Mouse (Mus musculus) heart, adult 8-10 months (tissue): ENCODE measurements at regions not wholly inside any gene's neighbourhood (a gene's known extent, or its start where the extent isn't known, plus 50 kb on each side); places are given as distances from the start of the nearest gene placed in this dataset.

Experiments used
- DNase-seq: peaks from one replicate; pipeline ENCODE4 v3.0.0; 2022; ENCODE audit warnings: low spot score

- no peak for DNase-seq
Observed at GRCm38 (mm10) chr15:88370366-88370765, 229.7 kb upstream of the Zdhhc25 start.

DNA sequence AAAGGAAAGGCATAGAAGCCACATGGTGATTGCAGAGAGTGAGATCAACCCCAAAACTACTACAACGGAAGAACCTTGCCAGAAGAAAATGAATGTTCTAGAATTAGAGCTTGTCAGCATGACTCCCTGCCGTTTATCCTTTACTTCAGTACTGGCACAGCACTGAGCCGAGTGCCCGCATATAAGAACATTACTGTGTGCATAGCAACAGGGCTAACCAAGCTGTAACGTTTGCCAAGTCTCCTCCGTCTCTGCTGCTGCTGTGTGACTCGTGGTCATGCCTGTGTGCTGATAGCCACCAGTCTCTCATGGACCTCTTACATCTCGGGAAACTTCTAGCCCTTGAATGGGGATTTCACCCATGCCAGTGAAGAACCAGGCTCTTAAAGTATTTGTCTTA is 228.1 kb upstream of the Zdhhc25 start:
- no peak for DNase-seq

DNA sequence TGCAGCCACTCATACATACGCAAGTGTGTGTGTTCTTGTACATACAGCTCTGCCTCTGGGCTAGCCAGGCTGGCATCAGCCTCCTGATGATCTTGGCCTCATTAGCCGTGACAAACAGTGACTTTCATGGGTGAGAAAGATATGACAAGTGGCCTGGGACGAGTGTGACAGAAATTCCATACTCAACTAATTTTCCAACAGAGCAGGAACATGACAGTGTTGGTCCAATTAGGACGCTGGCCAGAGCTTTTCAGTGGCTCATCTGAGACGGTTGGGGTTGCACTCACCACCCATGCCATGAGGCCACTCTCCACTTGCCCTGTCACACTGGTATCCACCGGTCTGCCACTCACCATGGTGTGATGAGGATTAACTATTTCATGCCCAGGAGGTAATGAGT is 226.2 kb upstream of the Zdhhc25 start:
- DNase-seq: no peak

DNA sequence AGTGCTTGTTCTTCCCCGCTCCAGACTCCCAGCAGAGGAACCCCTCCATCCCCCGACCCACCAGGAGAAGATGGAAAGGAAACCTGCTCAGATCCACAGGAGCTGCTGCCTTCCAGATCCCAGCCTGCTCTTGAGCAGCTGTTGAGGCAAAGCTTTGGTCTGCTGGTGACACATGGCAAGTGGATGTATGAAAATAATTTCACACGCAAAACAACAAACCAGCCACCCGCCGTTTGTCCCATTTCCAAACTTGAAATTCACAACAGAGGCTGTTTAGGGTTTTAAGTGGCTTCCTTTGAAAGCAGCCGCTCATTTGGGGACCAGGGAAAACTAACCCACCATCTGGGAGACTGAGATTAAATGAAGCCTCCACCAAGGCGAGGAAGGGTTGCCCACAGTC is 220.8 kb upstream of the Zdhhc25 start:
- DNase-seq: no peak

DNA sequence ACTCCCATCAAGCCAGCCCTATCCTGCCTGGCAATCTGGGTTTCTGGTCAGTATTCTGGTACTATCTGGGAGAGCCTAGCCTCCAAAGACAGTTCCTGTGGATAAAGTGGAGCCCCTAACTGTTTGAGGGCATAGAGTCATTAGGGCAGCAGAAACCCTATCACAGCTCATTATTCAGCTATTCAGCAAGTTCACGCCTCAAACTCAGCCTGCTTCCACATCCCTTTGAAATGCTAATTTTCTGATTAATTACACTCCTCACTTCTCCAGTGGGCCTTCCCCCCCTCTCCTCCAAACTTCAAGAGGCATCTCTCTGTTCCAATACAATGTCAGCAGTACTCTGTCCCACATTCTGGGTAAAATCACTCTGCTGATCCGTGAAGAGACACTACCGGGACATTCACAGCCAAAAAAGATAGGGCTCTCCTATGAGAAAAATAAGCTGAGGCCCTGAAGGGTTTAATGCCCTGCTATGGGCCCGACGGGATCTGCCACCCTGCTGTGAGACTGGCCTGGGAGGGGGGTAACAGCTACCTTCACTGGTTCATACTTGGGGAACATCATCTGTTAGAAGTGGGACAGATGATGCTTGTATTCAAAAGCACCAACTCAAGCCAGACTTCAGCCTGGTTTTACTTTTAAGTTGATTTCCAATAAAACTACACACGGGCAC is 220.0 kb upstream of the Zdhhc25 start:
- DNase-seq: no peak

DNA sequence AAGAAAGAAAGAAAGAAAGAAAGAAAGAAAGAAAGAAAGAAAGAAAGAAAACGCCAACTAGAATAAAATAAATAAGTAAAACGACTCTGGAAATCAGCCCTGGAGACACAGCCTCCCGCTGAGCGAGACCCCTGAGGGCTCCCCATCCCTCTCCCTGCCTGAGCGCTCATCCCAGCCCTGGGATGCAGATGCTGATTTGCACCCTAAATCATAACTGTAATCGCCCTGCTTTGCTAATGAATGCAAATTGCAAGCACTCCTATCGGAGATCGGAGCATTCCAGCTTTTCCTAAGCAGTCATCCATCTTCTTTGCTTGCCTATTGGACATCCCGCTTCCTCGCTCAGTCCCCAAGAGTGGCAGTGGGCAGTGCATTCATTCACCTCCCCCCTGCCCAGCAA is 218.7 kb upstream of the Zdhhc25 start:
- DNase-seq: no peak

DNA sequence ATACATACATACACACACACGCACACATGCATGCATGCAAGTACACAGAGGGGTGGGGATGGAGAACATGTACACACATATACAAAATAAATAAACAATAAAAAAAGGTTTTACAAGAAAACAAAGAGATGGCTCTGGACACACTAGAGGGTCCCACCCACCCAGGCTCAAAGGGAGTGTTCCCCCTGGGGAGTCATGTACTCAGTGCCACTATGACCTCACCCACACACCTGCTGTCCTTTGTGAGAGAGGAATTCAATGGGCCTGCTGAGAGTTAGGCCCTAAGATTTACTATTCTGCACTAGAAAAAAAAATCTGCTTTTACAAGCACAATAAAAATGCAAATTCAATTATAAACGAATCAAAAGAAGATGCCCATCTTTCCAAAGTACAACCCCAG is 214.2 kb upstream of the Zdhhc25 start:
- no peak for DNase-seq

DNA sequence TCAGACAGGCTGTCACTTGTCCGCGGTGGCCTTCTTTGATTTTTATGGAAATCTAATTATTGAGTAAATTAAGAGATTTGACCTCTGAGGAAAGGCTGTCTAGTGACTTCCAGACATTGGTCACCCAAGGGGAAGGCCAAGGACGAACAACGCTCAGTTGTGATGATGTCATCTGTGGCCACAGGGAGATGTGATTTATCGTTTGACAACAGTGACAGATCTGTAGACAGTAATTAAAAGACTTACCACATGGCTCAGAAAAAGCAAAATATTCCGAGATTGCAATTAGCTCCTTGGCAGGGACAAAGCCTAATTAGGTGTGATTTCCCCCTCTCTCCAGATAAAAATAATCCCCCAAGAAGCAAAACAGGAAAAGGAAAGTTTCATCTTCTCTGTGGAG is 213.4 kb upstream of the Zdhhc25 start:
- no peak for DNase-seq

DNA sequence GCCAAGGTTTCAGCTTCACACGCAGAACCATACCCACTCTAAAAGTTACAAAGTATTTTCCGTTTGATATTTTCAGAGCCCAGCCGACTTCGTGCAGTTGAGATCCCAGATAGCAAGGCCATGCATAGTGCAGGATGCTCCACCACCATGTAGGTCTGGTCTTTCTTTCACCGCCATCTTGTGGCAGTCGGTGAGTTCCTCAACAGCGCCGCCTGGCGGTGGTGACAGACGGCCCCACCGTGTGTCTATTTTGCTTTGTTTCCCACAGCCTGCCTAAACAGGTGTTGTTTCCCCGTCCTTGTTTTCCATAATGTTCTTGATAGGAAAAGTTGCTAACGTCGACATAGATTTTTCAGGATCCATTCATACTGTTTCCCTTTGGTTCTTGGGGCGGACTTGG is 208.3 kb upstream of the Zdhhc25 start:
- no peak for DNase-seq

GRCm38 (mm10) chr15:88399064-88399463 is 201.0 kb upstream of the Zdhhc25 start:
- no peak for DNase-seq

DNA sequence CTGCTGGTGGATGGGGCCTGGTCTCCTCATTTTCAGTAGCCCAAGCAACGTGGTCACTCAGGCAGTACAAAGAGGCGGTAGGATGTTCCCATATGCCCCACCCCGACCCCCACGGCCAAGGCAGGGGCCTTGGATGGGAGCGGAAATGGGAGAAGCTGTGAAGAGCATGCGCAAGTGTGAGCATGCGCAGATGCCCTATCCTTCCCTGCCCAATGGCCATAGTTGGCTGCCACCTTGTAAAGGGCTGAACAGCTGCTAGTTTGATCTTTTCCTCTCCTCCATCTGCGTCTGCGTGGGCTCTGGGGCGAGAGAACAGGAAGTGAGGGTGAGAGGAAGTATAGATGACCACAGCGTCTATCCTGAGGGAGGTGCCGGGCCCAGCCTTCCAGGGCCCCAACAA is 200.1 kb upstream of the Zdhhc25 start:
- DNase-seq: no peak

GRCm38 (mm10) chr15:88400787-88401186 is 199.3 kb upstream of the Zdhhc25 start:
- DNase-seq: no peak

DNA sequence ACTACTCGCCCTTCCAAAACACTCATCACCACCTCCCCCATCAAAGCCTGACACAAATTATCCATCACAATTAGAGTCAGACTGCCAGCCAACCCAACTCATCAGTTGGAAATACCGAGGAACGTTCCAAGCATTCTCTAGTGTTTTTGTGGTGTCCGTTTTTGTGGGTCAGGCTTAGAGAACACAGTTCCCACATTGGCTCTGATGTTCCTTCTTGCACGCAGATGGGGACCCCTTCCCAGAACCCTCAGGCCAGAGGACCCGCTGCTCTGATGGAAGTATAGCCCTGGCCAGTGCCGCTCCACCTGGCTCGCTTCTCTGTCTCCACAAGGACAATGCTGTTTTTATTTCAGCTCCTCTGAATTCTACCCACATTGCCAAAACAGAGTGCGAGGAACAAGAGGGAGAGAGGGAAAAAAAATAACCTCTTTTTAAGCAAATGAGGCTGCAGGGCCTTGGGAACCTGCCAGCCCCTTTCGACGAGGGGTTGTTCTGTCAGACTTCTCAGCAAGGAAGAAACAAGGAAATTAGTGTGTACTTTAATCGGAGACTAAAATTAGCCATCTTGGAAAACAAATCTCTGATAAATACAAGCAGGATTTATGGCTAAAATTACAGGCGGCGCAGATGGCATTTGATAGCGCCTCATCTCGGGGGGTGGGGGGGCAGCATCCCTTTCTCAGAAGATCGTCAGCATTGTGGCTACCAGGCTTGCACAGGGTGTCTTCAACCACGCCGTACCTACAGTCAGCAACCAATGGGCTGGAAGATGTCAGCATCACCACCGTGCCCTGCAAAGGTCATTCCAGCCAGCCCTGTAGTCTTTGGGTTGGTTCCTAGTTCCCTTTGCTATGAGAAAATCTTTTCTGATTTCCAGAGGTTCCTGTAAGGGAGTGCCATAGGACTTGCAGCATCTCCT is 191.4 kb upstream of the Zdhhc25 start:
- DNase-seq: no peak

- DNase-seq: no peak
Observed at GRCm38 (mm10) chr15:88414206-88414605, 185.9 kb upstream of the Zdhhc25 start.

DNA sequence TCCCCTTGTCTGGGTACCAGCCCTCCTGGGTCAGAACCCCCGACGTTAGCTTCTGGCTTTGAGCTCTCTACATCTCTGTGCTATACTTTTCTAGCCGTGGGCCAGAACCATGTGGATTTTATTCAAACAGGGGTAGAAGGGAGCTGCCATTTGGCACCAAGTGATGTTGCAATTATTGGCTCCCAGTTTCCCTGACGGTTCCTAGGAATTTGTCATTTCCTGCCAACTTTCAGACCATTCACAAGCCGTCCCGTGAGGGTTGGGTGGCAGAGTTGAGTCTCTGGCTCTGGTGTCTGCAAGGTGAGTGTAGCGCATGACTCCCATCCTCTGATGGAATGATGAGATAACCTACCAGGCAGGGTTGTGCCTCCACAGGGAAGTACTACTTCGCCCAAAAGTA is 181.2 kb upstream of the Zdhhc25 start:
- DNase-seq: no peak

DNA sequence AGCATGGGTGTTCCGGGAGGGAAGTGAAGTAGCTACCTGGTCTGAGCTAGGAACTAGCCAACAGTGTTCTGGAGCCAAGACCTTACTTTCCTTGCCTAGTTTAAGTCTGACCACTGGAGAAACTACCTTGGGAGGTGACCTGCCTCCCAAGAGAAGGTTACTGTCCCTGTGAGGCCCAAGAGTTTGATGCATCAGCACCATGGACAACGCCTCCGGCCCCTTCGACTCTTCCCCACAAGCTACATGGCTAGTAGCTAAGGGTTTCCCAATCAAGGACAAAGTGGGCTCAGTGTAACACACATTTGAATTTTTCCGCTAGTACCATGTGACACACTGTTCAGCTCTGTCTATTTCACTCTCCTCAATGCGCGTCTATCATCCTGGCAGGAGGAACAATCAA is 171.7 kb upstream of the Zdhhc25 start:
- no peak for DNase-seq

DNA sequence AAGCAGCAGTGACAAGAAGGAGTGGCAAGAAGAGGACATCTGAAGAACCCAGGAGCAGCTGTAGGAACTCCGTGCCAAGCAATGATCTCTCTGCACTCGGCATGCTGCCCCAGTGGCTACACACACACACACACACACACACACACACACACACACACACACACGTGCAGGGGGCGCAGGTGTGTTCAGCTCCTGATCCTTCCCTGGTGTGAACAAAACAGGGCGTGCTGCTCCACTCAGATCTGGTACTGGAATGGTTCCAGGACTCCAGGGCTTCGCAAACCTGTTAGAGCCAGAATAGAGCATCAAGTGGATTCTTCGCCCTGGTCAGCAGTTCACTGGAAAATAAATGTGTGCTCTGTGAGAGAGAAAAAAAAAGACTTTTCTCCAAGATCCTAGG is 169.2 kb upstream of the Zdhhc25 start:
- no peak for DNase-seq

GRCm38 (mm10) chr15:88448272-88448671 is 151.8 kb upstream of the Zdhhc25 start:
- no peak for DNase-seq

DNA sequence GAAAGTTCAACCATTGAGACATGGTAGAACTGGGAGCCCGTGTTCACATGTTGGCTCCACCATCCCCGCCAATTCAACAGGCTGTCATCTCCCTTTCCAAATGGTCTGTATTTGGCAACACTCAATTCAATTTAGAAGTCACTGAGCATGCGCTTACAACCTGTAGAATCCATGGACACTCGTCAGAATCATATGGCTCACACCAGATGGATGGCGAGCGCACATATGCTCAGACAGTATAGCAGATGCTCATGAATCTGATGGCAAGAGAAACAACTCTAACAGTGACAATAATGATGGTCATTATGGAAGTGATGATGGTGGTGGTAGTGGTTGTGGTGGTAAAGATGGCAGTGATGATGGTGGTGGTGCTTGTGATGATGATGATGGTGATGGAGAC is 148.9 kb upstream of the Zdhhc25 start:
- no peak for DNase-seq

DNA sequence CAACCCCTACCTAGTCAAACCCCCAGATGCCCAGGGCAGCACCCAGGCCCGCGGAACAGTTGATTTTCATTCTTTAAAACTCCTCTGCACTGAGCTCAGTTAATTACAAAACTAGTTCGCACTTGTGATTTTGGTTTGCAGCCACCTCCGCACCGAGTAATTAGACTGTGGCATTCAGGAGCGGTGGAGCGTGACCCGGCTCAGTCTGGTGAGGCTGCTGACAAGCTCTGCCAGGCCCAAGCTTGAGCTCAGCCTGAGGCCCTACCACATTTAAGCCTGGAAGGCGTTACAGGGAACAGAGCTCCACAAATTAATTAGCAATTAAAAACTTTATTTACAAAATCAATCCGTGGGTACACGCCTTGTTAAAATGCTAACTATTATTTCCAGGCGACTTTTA is 132.0 kb upstream of the Zdhhc25 start:
- DNase-seq: no peak

DNA sequence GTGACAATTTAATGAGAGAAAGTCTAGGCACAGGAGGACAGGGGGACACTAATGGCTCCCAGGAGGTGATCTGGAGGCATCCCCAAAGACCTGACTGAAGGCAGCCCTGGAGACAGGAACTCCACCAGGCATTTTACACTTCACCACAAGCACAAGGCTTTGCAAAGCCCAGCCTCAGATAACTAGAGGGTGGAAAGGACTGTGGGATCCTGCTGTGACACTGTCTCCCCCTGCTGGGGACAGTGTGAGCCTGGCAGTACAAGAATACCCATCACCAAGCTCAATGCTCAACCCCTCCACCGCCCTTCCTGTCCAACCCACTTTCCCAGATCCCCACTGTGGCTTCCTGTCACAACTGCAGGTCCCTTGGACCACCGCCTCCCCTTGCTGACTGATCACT is 131.3 kb upstream of the Zdhhc25 start:
- no peak for DNase-seq

GRCm38 (mm10) chr15:88469508-88470455 is 130.3 kb upstream of the Zdhhc25 start:
- no peak for DNase-seq
